Mouse (Mus musculus): ENCODE measurements around the gene Upk3bl. TPM values are rescaled to one million over a fixed set of nuclear protein-coding genes. Genes with fewer than 3 reads are reported as not detected.
"Not testable (repeated sequence)": the region's sequence is repeated elsewhere in the genome, so short reads cannot be mapped to it uniquely, and the experiment has no call there.

The Upk3bl gene
- total and polyA plus RNA-seq, 3 experiments: not detected

- TF ChIP-seq MAZ (IDR thresholded peaks at IDR 0.05; ENCODE audit: low read depth, low read length): no peak
Measured at GRCm38 (mm10) chr5:136108486-136108885, 54.2 kb downstream of the Upk3bl start (continued).

DNA sequence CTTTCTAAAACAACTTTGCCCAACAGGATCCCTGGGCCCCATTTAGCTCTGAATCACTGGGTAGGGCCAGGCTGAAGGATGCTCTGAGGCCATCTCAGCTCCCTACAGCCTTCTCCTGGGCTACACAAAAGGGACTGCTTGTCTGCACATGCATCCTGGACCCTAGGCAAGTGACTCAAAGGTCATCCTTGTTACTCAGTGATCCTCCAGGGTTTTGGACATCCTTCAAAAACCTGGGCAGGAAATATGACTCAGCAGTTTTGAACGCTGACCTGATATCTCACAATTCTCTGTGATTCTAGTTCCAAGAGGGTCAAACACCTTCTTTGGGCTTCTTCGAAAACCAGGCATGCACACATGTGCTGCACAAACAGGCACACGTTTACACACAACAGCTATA is 54.8 kb downstream of the Upk3bl start:
- H3K79me2 ChIP-seq (ENCODE audit: control insufficient read depth, insufficient read depth, low read length, poor library complexity): no peaks in the 10 kb centered on the region
- no peaks in the 10 kb centered on the region for H3K27me3 ChIP-seq (ENCODE audit: control insufficient read depth in 1 of 2, insufficient read depth in 2 of 2, low read length in 2 of 2)
- peaks cover 0 to 7% of the 10 kb centered on the region in 2 experiments; a peak in 2 of 4 replicates for H3K36me3 ChIP-seq (ENCODE audit: control insufficient read depth in 1 of 2, insufficient read depth in 2 of 2, low read length in 2 of 2)
- peaks cover 4 to 9% of the 10 kb centered on the region in 2 experiments; a peak in 3 of 4 replicates for H3K4me1 ChIP-seq (ENCODE audit: control insufficient read depth in 1 of 2, insufficient read depth in 2 of 2, low read length in 2 of 2)
- no peak overlapping the region for H3K27ac ChIP-seq (ENCODE audit: control insufficient read depth, low read depth, low read length)
- no peaks in the 10 kb centered on the region for H3K9me3 ChIP-seq (replicated peaks; ENCODE audit: insufficient read depth, low read length)
- no peak overlapping the region for H3K9ac ChIP-seq (ENCODE audit: control insufficient read depth, low read depth, low read length, poor library complexity, severe bottlenecking)
- no peak for DNase-seq (ENCODE audit: low read depth, low spot score)
- TF ChIP-seq MAFK (IDR thresholded peaks at IDR 0.05; ENCODE audit: borderline replicate concordance, low read depth, low read length) (peak; percentile 50; the same call in 1 of the 2 replicates), KAT2A (conservative IDR thresholded peaks at IDR 0.05; ENCODE audit: low read depth, low read length) (no peak), UBTF (IDR thresholded peaks at IDR 0.05; ENCODE audit: borderline replicate concordance, insufficient read depth, low read depth, low read length) (no peak), GABPA (IDR thresholded peaks at IDR 0.05; ENCODE audit: low read depth, low read length) (peak; percentile 68; the same call in 1 of the 2 replicates), USF1 (IDR thresholded peaks at IDR 0.05; ENCODE audit: low read depth, low read length) (no peak)
- H3K4me3 ChIP-seq (ENCODE audit: control insufficient read depth in 1 of 2, insufficient read depth in 1 of 2, low read depth in 2 of 2, low read length in 2 of 2): no peak overlapping the region

DNA sequence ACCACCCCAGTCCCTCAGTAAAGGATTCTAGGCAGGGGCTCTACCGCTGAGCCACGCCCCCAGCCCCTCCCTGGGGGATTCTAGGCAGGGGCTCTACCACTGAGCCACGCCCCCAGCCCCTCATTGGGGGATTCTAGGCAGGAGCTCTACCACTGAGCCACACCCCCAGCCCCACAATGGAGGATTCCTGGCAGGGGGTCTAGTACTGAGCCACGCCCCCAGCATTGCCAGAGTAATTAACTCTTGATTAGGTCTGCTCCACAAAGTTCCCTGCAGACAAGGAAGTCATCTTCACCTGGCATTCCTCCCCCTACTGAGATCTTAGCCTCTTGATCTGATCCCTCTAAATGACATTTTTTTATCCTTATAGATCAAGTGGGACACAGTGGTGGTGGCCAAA is 59.3 kb downstream of the Upk3bl start:
- not testable (repeated sequence) for H3K27ac ChIP-seq (ENCODE audit: control insufficient read depth, low read depth, low read length); H3K9ac ChIP-seq (ENCODE audit: control insufficient read depth, low read depth, low read length, poor library complexity, severe bottlenecking); H3K4me3 ChIP-seq (ENCODE audit: control insufficient read depth in 1 of 2, insufficient read depth in 1 of 2, low read depth in 2 of 2, low read length in 2 of 2); H3K27me3 ChIP-seq (ENCODE audit: control insufficient read depth in 1 of 2, insufficient read depth in 2 of 2, low read length in 2 of 2); H3K9me3 ChIP-seq (replicated peaks; ENCODE audit: insufficient read depth, low read length)
- peak; percentile 43 for DNase-seq (ENCODE audit: low read depth, low spot score)
- Histone ChIP-seq H3K4me1 (ENCODE audit: control insufficient read depth in 1 of 2, insufficient read depth in 2 of 2, low read length in 2 of 2) (peaks cover 4 to 23% of the 10 kb centered on the region in 2 experiments; a peak in 3 of 4 replicates), H3K36me3 (ENCODE audit: control insufficient read depth in 1 of 2, insufficient read depth in 2 of 2, low read length in 2 of 2) (peaks cover 0 to 10% of the 10 kb centered on the region in 2 experiments; a peak in 2 of 4 replicates), H3K79me2 (ENCODE audit: control insufficient read depth, insufficient read depth, low read length, poor library complexity) (peaks cover 20% of the 10 kb centered on the region)

Other genes starting within 250 kb of the Upk3bl start
- not detected in 2 replicates for gene Srrm3, start 247.6 kb upstream of the Upk3bl start, total RNA-seq (2012; rRNA removed)
- not detected for gene Srrm3, start 247.6 kb upstream of the Upk3bl start, polyA plus RNA-seq (2012; ENCODE audit: insufficient read depth in 1 of 2, insufficient read length in 2 of 2, low read depth in 1 of 2, low replicate concordance in 2 of 2, missing spikeins in 1 of 2)
- gene Hspb1, start 166.6 kb upstream of the Upk3bl start, total RNA-seq (2012; rRNA removed): not detected in 2 replicates
- gene Hspb1, start 166.6 kb upstream of the Upk3bl start, polyA plus RNA-seq (2012; ENCODE audit: insufficient read depth in 1 of 2, insufficient read length in 2 of 2, low read depth in 1 of 2, low replicate concordance in 2 of 2, missing spikeins in 1 of 2): not detected
- 109 and 116 TPM in 2 replicates for gene Ywhag, start 119.9 kb upstream of the Upk3bl start, total RNA-seq (2012; rRNA removed)
- 100 to 1,000 TPM; 268 to 295 TPM for gene Ywhag, start 119.9 kb upstream of the Upk3bl start, polyA plus RNA-seq (2012; ENCODE audit: insufficient read depth in 1 of 2, insufficient read length in 2 of 2, low read depth in 1 of 2, low replicate concordance in 2 of 2, missing spikeins in 1 of 2)
- 0.95 and 1.1 TPM in 2 replicates for gene Ssc4d, start 80.0 kb upstream of the Upk3bl start, total RNA-seq (2012; rRNA removed)
- gene Ssc4d, start 80.0 kb upstream of the Upk3bl start, polyA plus RNA-seq (2012; ENCODE audit: insufficient read depth in 1 of 2, insufficient read length in 2 of 2, low read depth in 1 of 2, low replicate concordance in 2 of 2, missing spikeins in 1 of 2): 1 to 10 TPM in 1 of 2 experiments, not detected in 1; 2.1 TPM
- not detected in 2 replicates for gene Zp3, start 74.4 kb upstream of the Upk3bl start, total RNA-seq (2012; rRNA removed)
- gene Zp3, start 74.4 kb upstream of the Upk3bl start, polyA plus RNA-seq (2012; ENCODE audit: insufficient read depth in 1 of 2, insufficient read length in 2 of 2, low read depth in 1 of 2, low replicate concordance in 2 of 2, missing spikeins in 1 of 2): not detected
- 11.4 and 11.9 TPM in 2 replicates for gene Dtx2, start 59.7 kb upstream of the Upk3bl start, total RNA-seq (2012; rRNA removed)
- gene Dtx2, start 59.7 kb upstream of the Upk3bl start, polyA plus RNA-seq (2012; ENCODE audit: insufficient read depth in 1 of 2, insufficient read length in 2 of 2, low read depth in 1 of 2, low replicate concordance in 2 of 2, missing spikeins in 1 of 2): 10 to 100 TPM in 1 of 2 experiments, not detected in 1; 17.2 TPM
- not detected in 2 replicates for gene Upk3b, start 16.0 kb upstream of the Upk3bl start, total RNA-seq (2012; rRNA removed)
- not detected for gene Upk3b, start 16.0 kb upstream of the Upk3bl start, polyA plus RNA-seq (2012; ENCODE audit: insufficient read depth in 1 of 2, insufficient read length in 2 of 2, low read depth in 1 of 2, low replicate concordance in 2 of 2, missing spikeins in 1 of 2)
- gene Rasa4, start 29.4 kb downstream of the Upk3bl start, total RNA-seq (2012; rRNA removed): 1.4 and 1.6 TPM in 2 replicates
- 1 to 10 TPM in 1 of 2 experiments, not detected in 1; 2.5 TPM for gene Rasa4, start 29.4 kb downstream of the Upk3bl start, polyA plus RNA-seq (2012; ENCODE audit: insufficient read depth in 1 of 2, insufficient read length in 2 of 2, low read depth in 1 of 2, low replicate concordance in 2 of 2, missing spikeins in 1 of 2)
- 316 and 318 TPM in 2 replicates for gene Polr2j, start 62.1 kb downstream of the Upk3bl start, total RNA-seq (2012; rRNA removed)
- 100 to 1,000 TPM in 1 of 2 experiments, not detected in 1; 269 TPM for gene Polr2j, start 62.1 kb downstream of the Upk3bl start, polyA plus RNA-seq (2012; ENCODE audit: insufficient read depth in 1 of 2, insufficient read length in 2 of 2, low read depth in 1 of 2, low replicate concordance in 2 of 2, missing spikeins in 1 of 2)
- 98.2 and 103 TPM in 2 replicates for gene Lrwd1, start 81.6 kb downstream of the Upk3bl start, total RNA-seq (2012; rRNA removed)
- 100 to 1,000 TPM in 1 of 2 experiments, not detected in 1; 133 TPM for gene Lrwd1, start 81.6 kb downstream of the Upk3bl start, polyA plus RNA-seq (2012; ENCODE audit: insufficient read depth in 1 of 2, insufficient read length in 2 of 2, low read depth in 1 of 2, low replicate concordance in 2 of 2, missing spikeins in 1 of 2)
- gene Alkbh4, start 81.7 kb downstream of the Upk3bl start, total RNA-seq (2012; rRNA removed): 17.1 and 23.2 TPM in 2 replicates
- gene Alkbh4, start 81.7 kb downstream of the Upk3bl start, polyA plus RNA-seq (2012; ENCODE audit: insufficient read depth in 1 of 2, insufficient read length in 2 of 2, low read depth in 1 of 2, low replicate concordance in 2 of 2, missing spikeins in 1 of 2): 10 to 100 TPM in 1 of 2 experiments, not detected in 1; 24.2 TPM
- gene Orai2, start 116.2 kb downstream of the Upk3bl start, total RNA-seq (2012; rRNA removed): 26.6 and 33.6 TPM in 2 replicates
- gene Orai2, start 116.2 kb downstream of the Upk3bl start, polyA plus RNA-seq (2012; ENCODE audit: insufficient read depth in 1 of 2, insufficient read length in 2 of 2, low read depth in 1 of 2, low replicate concordance in 2 of 2, missing spikeins in 1 of 2): 10 to 100 TPM in 1 of 2 experiments, not detected in 1; 35.7 TPM
- 55.1 and 55.6 TPM in 2 replicates for gene Prkrip1, start 144.5 kb downstream of the Upk3bl start, total RNA-seq (2012; rRNA removed)
- gene Prkrip1, start 144.5 kb downstream of the Upk3bl start, polyA plus RNA-seq (2012; ENCODE audit: insufficient read depth in 1 of 2, insufficient read length in 2 of 2, low read depth in 1 of 2, low replicate concordance in 2 of 2, missing spikeins in 1 of 2): 10 to 100 TPM in 1 of 2 experiments, not detected in 1; 84.1 TPM
- not detected in 2 replicates for gene Sh2b2, start 192.1 kb downstream of the Upk3bl start, total RNA-seq (2012; rRNA removed)
- under 1 TPM in 1 of 2 experiments, not detected in 1; 0.07 TPM for gene Sh2b2, start 192.1 kb downstream of the Upk3bl start, polyA plus RNA-seq (2012; ENCODE audit: insufficient read depth in 1 of 2, insufficient read length in 2 of 2, low read depth in 1 of 2, low replicate concordance in 2 of 2, missing spikeins in 1 of 2)

Measured in MEL (cell line).